Mouse (Mus musculus) midbrain, embryonic 16.5 days (tissue): Measurements from ENCODE around the gene Olfr1507. TPM values are rescaled to one million over a fixed set of nuclear protein-coding genes. Genes with fewer than 3 reads are reported as not detected.

ENCODE experiments used
- ATAC-seq: fragments of 200-750 bp; cut with Nextera tagmentation; 2 replicates; pipeline ENCODE4 v1.8.0; 2017; ENCODE audit warnings: moderate TSS enrichment
- H3K27ac ChIP-seq: fragments of 300-500 bp; sonication (generic); 2 replicates; pipeline ENCODE4 v1.5.1; 2014; ENCODE audit warnings: mild to moderate bottlenecking, low read length, mixed read lengths
- H3K27me3 ChIP-seq: fragments of 300-500 bp; sonication (generic); 2 replicates; pipeline ENCODE4 v1.6.1; 2014; ENCODE audit warnings: low read depth, low read length, mixed read lengths; ENCODE audit not compliant: control insufficient read depth, insufficient read depth
- H3K36me3 ChIP-seq: fragments of 300-500 bp; sonication (generic); 2 replicates; pipeline ENCODE4 v1.6.1; 2014; ENCODE audit warnings: mild to moderate bottlenecking, low read length, moderate library complexity, mixed read lengths; ENCODE audit not compliant: control insufficient read depth, insufficient read depth
- H3K4me1 ChIP-seq: fragments of 300-500 bp; sonication (generic); 2 replicates; pipeline ENCODE4 v1.6.1; 2014; ENCODE audit warnings: mild to moderate bottlenecking, low read length, mixed read lengths; ENCODE audit not compliant: control insufficient read depth, insufficient read depth
- H3K4me2 ChIP-seq: fragments of 300-500 bp; sonication (generic); 2 replicates; pipeline ENCODE4 v1.6.1; 2014; ENCODE audit warnings: mild to moderate bottlenecking, low read length, mixed read lengths
- H3K4me3 ChIP-seq: fragments of 300-500 bp; sonication (generic); 2 replicates; pipeline ENCODE4 v1.5.1; 2014; ENCODE audit warnings: low read depth, mild to moderate bottlenecking, low read length, moderate library complexity, mixed read lengths
- H3K9ac ChIP-seq: fragments of 300-500 bp; sonication (generic); 2 replicates; pipeline ENCODE4 v1.6.1; 2014; ENCODE audit warnings: low read depth, low read length, mixed read lengths
- H3K9me3 ChIP-seq: fragments of 300-500 bp; sonication (generic); replicated peaks from 2 replicates; pipeline ENCODE4 v1.6.1; 2014; ENCODE audit warnings: mild to moderate bottlenecking, low read length, mixed read lengths; ENCODE audit not compliant: control insufficient read depth, poor library complexity, severe bottlenecking
- WGBS: fragments of 180-500 bp; shearing (Covaris S2); extraction: QIAGEN DNeasy Blood & Tissue Kit; methylation state at CpG from one replicate; pipeline ENCODE4 v1.1.7; 2014; 5-methylcytosine and 5-hydroxymethylcytosine counted together
- polyA plus RNA-seq: library from polyadenylated mRNA; unstranded; fragments of >200 nt; fragmentation: Nextera tagmentation; extraction: Ambion mirVana; gene quantifications from 2 replicates; pipeline ENCODE4 v1.2.1, GENCODE M21; 2015

Olfr1507 gene
- 0.11 TPM in 1 of 2 replicates, not detected in the other for polyA plus RNA-seq

GRCm38 (mm10) chr14:52495516-52495915, at the start of gene Olfr1507:
Gene Olfr1507 (minus strand): TSS chr14:52495749.
- Histone ChIP-seq H3K27me3 (no peaks in the 10 kb centered on the region), H3K4me1 (no peaks in the 10 kb centered on the region), H3K4me3 (no peak within 1 kb of the TSS), H3K9me3 (no peaks in the 10 kb centered on the region), H3K36me3 (no peaks in the 10 kb centered on the region), H3K9ac (no peak within 1 kb of the TSS), H3K27ac (no peak within 1 kb of the TSS), H3K4me2 (no peak within 1 kb of the TSS)
- WGBS: 88% methylated on average over 4 of the region's 4 CpGs
- no peak for ATAC-seq

- Histone ChIP-seq H3K9ac (no peak overlapping the region), H3K36me3 (no peaks in the 10 kb centered on the region), H3K4me1 (no peaks in the 10 kb centered on the region), H3K9me3 (0 out of 2 replicates have a peak, but pooled peaks cover 3% of the 10 kb centered on the region), H3K4me2 (no peak overlapping the region), H3K27me3 (no peaks in the 10 kb centered on the region), H3K27ac (no peak overlapping the region), H3K4me3 (no peak overlapping the region)
- no peak for ATAC-seq
- 91% methylated on average over 1 of the region's 1 CpGs for WGBS
These were observed 37.8 kb upstream of the Olfr1507 start for GRCm38 (mm10) chr14:52533336-52533735.

GRCm38 (mm10) chr14:52524952-52525351, 29.4 kb upstream of the Olfr1507 start:
- H3K9me3 ChIP-seq: no peaks in the 10 kb centered on the region
- H3K4me1 ChIP-seq: no peaks in the 10 kb centered on the region
- no peak overlapping the region for H3K27ac ChIP-seq
- H3K4me3 ChIP-seq: no peak overlapping the region
- no peak overlapping the region for H3K4me2 ChIP-seq
- no peaks in the 10 kb centered on the region for H3K27me3 ChIP-seq
- no peak overlapping the region for H3K9ac ChIP-seq
- no peaks in the 10 kb centered on the region for H3K36me3 ChIP-seq
- no peak for ATAC-seq
- WGBS: 96% methylated on average over 1 of the region's 1 CpGs

- H3K4me3 ChIP-seq: no peak within 1 kb of the TSS
- H3K27me3 ChIP-seq: no peaks in the 10 kb centered on the region
- H3K36me3 ChIP-seq: no peaks in the 10 kb centered on the region
- no peak for ATAC-seq
- H3K9me3 ChIP-seq: no peaks in the 10 kb centered on the region
- 68% methylated on average over 2 of the region's 2 CpGs for WGBS
- no peak within 1 kb of the TSS for H3K4me2 ChIP-seq
- no peak within 1 kb of the TSS for H3K9ac ChIP-seq
- no peaks in the 10 kb centered on the region for H3K4me1 ChIP-seq
- no peak within 1 kb of the TSS for H3K27ac ChIP-seq
These were observed 28.2 kb downstream of the Olfr1507 start, which contains the start of gene Olfr1508 for GRCm38 (mm10) chr14:52467395-52467794. Gene Olfr1508 (minus strand): TSS chr14:52467495.

- Histone ChIP-seq H3K27ac (no peak overlapping the region), H3K4me1 (no peaks in the 10 kb centered on the region), H3K9ac (no peak overlapping the region), H3K4me2 (no peak overlapping the region), H3K36me3 (no peaks in the 10 kb centered on the region), H3K9me3 (no peaks in the 10 kb centered on the region), H3K27me3 (no peaks in the 10 kb centered on the region), H3K4me3 (no peak overlapping the region)
- 94% methylated on average over 1 of the region's 1 CpGs for WGBS
- ATAC-seq: no peak
These were observed 29.8 kb downstream of the Olfr1507 start for GRCm38 (mm10) chr14:52465738-52466137.

GRCm38 (mm10) chr14:52461928-52462327, 33.6 kb downstream of the Olfr1507 start:
- Histone ChIP-seq H3K4me3 (no peak overlapping the region), H3K9me3 (no peaks in the 10 kb centered on the region), H3K4me2 (no peak overlapping the region), H3K9ac (no peak overlapping the region), H3K4me1 (no peaks in the 10 kb centered on the region), H3K36me3 (no peaks in the 10 kb centered on the region), H3K27ac (no peak overlapping the region), H3K27me3 (no peaks in the 10 kb centered on the region)
- no peak for ATAC-seq

GRCm38 (mm10) chr14:52451138-52451537, 44.4 kb downstream of the Olfr1507 start:
- no peak for ATAC-seq
- 90% methylated on average over 8 of the region's 8 CpGs for WGBS
- H3K4me1 ChIP-seq: no peaks in the 10 kb centered on the region

GRCm38 (mm10) chr14:52442690-52443089, 52.9 kb downstream of the Olfr1507 start, which contains the start of gene Olfr1509:
Gene Olfr1509 (plus strand): TSS chr14:52442990.
- H3K27me3 ChIP-seq: no peaks in the 10 kb centered on the region
- H3K4me1 ChIP-seq: no peaks in the 10 kb centered on the region
- no peaks in the 10 kb centered on the region for H3K9me3 ChIP-seq
- H3K36me3 ChIP-seq: no peaks in the 10 kb centered on the region
- no peak within 1 kb of the TSS for H3K4me2 ChIP-seq
- H3K4me3 ChIP-seq: no peak within 1 kb of the TSS
- no peak within 1 kb of the TSS for H3K27ac ChIP-seq
- H3K9ac ChIP-seq: no peak within 1 kb of the TSS
- no peak for ATAC-seq

More at GRCm38 (mm10) chr14:52451138-52451537, 44.4 kb downstream of the Olfr1507 start:
- no peak overlapping the region for H3K4me3 ChIP-seq
- H3K36me3 ChIP-seq: no peaks in the 10 kb centered on the region
- H3K27ac ChIP-seq: no peak overlapping the region
- no peaks in the 10 kb centered on the region for H3K27me3 ChIP-seq
- no peaks in the 10 kb centered on the region for H3K9me3 ChIP-seq
- no peak overlapping the region for H3K9ac ChIP-seq
- no peak overlapping the region for H3K4me2 ChIP-seq
